Mouse (Mus musculus) ovary, postnatal 36 days (tissue): ENCODE data around the gene Vps8.

Experiments
- DNase-seq: peaks from one replicate; pipeline ENCODE4 v3.0.0; 2022; ENCODE audit warnings: low spot score, mixed read lengths

Vps8 gene

GRCm38 (mm10) chr16:21478376-21478775 is 55.5 kb downstream of the Vps8 start:
- DNase-seq: no peak

GRCm38 (mm10) chr16:21483803-21484202 is 60.9 kb downstream of the Vps8 start:
- DNase-seq: no peak

- no peak for DNase-seq
Measured at GRCm38 (mm10) chr16:21485716-21486115, 62.8 kb downstream of the Vps8 start.

DNA sequence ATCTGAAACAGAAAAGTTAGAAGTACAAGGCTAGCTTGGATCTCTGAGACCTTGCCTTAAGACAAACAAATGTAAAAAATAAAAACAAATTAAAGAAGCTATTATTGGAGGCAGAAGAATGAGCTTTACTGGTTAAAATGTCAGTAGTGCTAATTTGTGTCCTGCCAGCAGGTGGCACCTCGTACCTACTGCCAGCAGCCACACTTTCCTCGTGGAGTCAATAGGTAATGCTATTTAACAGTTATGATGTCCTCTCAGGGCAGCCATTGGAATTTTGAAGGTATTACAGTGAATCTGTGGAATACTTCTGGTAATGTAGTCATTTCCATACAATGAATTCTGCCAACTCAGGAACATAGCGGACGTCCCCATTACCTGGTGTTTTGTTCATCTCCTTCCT is 65.5 kb downstream of the Vps8 start:
- peak; percentile 54 for DNase-seq

DNA sequence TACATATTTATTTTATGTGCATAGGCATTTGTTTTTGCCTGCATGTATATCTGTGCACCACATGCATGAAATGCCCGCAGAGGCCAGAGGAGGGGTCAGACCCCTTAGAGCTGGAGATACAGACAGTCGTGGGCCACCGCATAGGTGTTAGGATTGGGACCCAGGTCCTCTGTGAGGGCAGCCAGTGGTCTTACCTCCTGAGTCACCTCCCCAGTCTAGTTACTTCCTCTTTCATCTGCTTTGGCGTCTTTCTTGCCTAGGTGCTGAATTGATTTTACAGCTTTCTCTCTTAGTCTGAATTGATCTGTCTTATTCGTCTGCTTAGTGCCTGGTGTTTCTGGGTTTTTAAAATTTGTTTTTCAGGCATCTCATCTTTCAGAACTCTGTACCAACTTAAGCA is 69.4 kb downstream of the Vps8 start:
- no peak for DNase-seq

DNA sequence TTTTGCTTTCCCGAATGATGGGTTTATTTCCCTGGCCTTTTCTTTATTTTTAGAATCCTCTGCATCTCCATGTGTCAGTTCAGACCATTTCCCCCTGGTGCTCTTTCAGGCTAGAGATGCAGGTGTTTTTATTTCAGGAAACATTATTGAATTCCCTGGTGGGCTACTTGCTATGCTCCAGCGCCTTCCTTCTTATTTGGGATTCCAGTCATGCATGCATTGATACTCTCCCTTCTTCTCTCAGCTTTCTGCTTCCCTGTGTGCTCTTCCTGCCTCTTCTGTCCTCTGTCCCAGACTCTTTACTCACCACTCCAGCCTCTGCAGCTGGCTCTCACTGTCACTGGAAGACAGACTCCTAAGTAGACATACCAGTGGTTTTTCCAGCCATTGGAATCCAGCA is 70.0 kb downstream of the Vps8 start:
- DNase-seq: no peak

- DNase-seq: no peak
Measured at GRCm38 (mm10) chr16:21494681-21495080, 71.8 kb downstream of the Vps8 start.

GRCm38 (mm10) chr16:21496799-21497198 is 73.9 kb downstream of the Vps8 start:
- DNase-seq: no peak

DNA sequence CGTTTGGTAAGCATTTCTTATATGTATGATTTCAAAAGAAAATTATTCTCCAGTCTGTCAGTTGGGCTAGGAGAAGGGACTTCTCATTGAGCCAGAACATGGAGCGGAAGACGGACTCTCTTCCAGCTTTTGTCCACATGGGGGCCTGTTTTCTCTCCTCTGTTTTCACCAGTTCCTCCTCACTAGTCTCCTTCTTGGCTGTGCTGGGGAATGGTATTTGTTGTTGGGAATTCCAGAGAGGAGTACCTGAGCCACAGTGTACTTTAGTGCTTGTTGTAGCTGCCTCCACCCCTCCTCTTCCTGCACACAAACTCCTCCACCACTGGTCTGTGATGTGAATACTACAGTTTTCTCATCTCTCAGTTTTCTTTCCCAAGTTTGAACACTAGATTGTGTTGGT is 74.7 kb downstream of the Vps8 start:
- DNase-seq: no peak

DNA sequence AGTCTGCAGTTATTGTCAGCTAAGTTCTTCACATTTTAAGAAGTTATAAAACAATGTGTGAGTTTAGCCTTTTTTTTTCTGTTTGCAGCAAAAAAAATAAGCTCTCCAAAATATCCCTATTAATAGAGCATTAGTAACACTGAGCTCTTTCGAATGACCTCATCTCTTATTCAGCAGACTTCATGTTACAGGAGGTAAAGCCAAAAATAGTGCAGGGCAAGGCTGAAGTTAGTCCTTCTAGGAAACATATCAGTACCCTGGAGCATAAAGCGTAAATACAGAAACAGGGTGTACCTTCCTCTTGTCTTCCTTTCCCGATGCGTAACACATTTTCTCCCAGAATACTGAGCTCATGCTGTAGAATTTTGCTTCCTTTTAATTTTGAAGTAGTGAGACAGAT is 76.1 kb downstream of the Vps8 start:
- no peak for DNase-seq

DNA sequence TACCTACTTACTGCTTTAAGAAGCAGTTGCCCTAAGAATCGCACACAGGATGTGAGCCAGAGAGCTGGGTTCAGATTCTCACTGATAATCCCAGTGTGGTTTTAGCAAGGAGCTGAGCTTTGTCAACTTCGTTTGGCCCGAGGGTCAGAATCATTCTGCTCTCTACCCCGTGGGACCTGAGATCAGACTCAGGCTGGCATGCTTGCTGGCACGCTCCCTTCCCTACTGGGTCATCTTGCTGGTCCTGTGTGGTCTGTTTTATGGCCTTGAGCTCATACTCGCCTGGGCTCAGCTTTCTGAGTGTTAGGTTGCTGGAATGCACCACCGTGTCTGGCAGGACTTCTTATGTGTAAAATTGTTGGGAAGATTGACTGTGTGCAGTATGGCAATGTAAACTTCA is 76.7 kb downstream of the Vps8 start:
- DNase-seq: no peak

DNA sequence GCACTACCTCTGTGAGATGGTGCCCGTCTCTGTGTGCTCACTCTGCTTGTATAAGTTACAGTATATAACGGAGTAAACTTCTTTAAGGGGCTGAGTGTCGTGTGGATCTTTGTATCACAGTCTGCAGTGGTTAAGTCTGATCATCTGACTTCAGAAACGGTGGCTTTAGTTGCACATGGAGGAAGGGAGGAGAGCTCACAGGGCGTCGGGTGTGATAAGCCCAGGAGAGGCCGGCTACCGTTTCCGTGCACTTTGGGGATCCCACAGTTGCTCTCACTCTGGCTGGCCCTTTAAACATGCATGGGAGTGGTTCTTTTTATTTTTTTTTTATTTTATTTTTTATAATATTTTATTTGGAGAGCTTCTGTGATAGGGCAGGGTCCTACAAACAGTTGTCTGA is 95.9 kb downstream of the Vps8 start:
- DNase-seq: no peak

DNA sequence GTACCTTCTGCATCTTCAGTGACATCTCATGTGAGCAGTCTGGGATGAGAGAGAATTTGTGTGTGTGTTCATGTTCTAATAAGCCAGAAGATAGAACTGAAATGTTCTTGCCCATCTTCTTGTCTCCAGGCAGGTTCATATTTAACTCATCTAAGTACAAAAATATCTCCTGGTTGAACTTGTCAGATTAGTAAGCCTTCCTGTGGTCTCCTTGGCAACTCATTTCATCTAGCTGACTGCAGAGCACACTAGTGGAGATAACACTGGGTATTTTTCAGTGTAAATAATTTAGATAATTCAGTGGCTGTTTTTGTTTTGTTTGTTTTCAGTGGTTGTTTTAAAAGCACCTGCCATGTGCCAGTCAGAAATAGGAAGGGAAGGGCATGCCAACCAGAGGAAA is 96.9 kb downstream of the Vps8 start:
- no peak for DNase-seq

GRCm38 (mm10) chr16:21523738-21524137 is 100.8 kb downstream of the Vps8 start:
- DNase-seq: no peak

DNA sequence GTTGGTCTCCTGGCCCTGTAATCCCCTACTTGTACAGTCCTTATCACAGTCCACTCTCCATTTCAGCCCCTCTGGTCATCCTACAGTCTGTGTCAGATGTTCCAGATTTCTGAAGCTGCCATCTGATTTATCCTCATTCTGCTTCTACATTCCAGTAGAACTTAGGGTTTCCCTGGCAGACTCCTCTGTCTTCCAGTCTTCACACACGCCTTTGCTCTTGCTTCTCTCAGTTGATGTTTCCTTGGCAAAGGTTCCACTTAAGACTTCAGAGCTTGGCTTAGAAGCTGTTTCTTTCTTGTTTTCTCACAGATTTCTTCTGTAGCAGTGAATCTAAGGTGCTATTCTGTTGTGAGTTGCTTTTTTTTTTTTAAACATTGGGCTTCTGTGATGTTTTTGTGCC is 102.5 kb downstream of the Vps8 start:
- DNase-seq: no peak

DNA sequence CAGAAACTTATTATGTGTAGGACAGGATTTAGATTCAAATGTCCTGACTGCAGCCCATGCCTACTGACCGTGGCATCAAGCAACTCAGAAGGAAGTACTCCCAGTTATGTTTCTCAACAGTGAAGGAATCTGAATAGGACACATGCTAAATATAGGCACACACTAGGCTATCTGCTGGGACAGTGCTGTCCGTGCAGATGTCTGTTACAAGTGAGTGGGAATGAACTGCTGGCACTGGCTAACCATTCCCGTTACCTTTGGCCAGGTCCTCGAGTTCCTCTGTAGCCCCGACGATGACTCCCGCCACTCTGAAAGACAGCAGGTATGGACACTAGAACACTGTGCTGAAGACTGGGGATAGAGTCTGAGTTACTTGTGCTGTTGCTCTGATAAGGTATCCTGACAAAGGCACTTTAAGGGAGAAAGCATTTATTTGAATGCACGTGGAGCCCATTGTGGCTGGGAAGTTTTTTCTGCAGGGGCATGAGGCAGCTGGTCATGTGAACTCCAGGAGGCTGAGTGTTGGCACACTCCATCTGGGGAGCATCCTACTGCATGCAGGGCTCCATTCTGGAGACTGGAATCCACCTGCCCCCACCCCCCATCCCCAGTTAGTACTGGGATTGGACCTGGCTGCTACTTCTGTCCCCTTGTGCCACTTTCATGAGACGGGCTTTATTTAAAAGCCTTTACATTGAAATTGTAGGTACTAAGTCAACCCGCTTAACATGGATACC is 104.5 kb downstream of the Vps8 start:
- DNase-seq: no peak

- DNase-seq: no peak
Measured at GRCm38 (mm10) chr16:21533503-21533902, 110.6 kb downstream of the Vps8 start.

GRCm38 (mm10) chr16:21536240-21537005 is 113.5 kb downstream of the Vps8 start:
- DNase-seq: no peak

DNA sequence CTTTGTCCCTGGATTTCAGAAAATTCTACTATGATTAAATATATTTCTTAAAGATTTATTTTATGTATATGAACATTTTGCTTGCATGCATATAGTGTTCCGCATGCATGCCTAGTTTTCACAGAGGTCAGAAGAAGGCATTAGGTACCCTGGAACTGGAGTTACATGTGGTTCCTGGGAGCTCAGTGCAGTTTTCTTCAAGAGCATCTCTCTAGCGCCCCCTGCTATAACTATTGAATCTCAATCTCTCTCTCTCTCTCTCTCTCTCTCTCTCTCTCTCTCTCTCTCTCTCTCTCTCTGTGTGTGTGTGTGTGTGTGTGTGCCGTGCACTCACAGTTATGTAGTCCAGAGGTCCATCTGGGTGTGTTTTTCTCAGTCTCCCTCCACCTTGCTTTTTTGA is 114.4 kb downstream of the Vps8 start:
- no peak for DNase-seq

DNA sequence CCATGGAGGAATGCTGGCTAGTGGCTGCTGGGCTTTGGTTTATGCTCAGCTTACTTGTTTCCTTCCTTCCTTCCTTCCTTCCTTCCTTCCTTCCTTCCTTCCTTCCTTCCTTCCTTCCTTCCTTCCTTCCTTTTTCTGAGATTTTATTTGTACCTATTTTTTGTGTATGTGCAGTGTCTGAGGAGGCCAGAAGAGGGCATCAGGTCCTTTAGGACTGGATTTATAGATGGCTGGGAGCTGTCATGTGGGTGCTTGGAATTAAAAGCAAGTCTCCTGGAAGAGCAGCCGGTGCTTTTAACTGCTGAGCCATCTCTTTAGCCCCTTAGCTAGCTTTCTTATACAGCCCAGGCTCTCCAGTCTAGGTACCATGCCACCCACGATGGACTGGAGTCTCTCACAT is 116.0 kb downstream of the Vps8 start:
- DNase-seq: no peak

- no peak for DNase-seq
Measured at GRCm38 (mm10) chr16:21542559-21542958, 119.6 kb downstream of the Vps8 start.

GRCm38 (mm10) chr16:21547446-21547845 is 124.5 kb downstream of the Vps8 start:
- DNase-seq: no peak

DNA sequence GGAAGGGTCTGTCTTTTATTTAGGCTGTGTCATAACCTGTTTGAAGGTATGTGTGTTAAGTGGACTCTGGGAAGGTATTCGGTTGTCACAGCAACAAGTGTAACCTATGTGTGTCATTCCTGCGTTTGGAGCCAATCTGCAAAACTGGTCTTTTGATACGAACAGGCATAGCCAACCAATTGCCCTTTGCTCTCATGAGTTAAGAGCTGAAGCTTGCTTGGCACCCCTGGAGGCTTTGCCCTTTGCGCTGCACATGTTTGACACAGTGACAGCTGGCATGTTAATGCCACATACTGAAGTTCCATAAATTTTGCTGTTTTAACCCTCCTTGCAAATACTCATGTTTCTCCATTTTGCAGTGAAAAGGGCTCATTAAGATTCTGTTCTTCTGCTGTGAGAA is 126.8 kb downstream of the Vps8 start:
- DNase-seq: no peak

GRCm38 (mm10) chr16:21550453-21550852 is 127.5 kb downstream of the Vps8 start:
- no peak for DNase-seq
